Mouse (Mus musculus): ENCODE results near the gene Efcab14. TPM values are rescaled to one million over a fixed set of nuclear protein-coding genes. Genes with fewer than 3 reads are reported as not detected.

The Efcab14 gene
- total RNA-seq, 2 experiments from 2014 or later = 36.7 to 38.9 TPM

Other genes with a start within 250 kb of the Efcab14 start
- gene Cyp4a14, start 241.6 kb upstream of the Efcab14 start, total RNA-seq (2021) = not detected
- gene Cyp4a10, start 219.5 kb upstream of the Efcab14 start, total RNA-seq (2021) = not detected
- not detected for gene Cyp4a31, start 174.1 kb upstream of the Efcab14 start, total RNA-seq (2021)
- gene Cyp4a32, start 136.8 kb upstream of the Efcab14 start, total RNA-seq (2021) = not detected
- gene Cyp4b1, start 90.0 kb upstream of the Efcab14 start, total RNA-seq (2021) = 10 to 100 TPM; 15.3 to 20.0 TPM
- gene Tex38, start 43.3 kb downstream of the Efcab14 start, total RNA-seq (2021) = under 1 TPM; 0.35 to 0.67 TPM
- gene Atpaf1, start 47.1 kb downstream of the Efcab14 start, total RNA-seq (2021) = 10 to 100 TPM; 53.1 to 54.6 TPM
- gene Mob3c, start 90.3 kb downstream of the Efcab14 start, total RNA-seq (2021) = 1 to 10 TPM; 6.1 to 7.0 TPM
- gene Mknk1, start 101.5 kb downstream of the Efcab14 start, total RNA-seq (2021) = 10 to 100 TPM; 26.2 to 30.2 TPM
- gene Kncn, start 146.7 kb downstream of the Efcab14 start, total RNA-seq (2021) = not detected
- not detected for gene 6430628N08Rik, start 152.9 kb downstream of the Efcab14 start, total RNA-seq (2021)
- not detected for gene Dmbx1, start 202.2 kb downstream of the Efcab14 start, total RNA-seq (2021)